Mouse (Mus musculus) olfactory bulb, adult 2 months (tissue): Measurements from ENCODE around the gene Agl.

Experiments used
- CTCF ChIP-seq: fragments of 200-500 bp; IDR thresholded peaks from 2 replicates; pipeline ENCODE4 v1.5.1; 2012; ENCODE audit warnings: low read depth, mild to moderate bottlenecking, low read length, moderate library complexity; ENCODE audit not compliant: insufficient read depth
- POLR2A ChIP-seq: fragments of 200-500 bp; IDR thresholded peaks from 2 replicates; pipeline ENCODE4 v1.6.1; 2012; ENCODE audit warnings: mild to moderate bottlenecking, low read depth, low read length, moderate library complexity; ENCODE audit not compliant: insufficient read depth

- no peak for TF ChIP-seq CTCF
- TF ChIP-seq POLR2A = no peak
Observed at GRCm38 (mm10) chr3:116776961-116777360, 31.0 kb downstream of the Agl start.
